Mouse (Mus musculus): ENCODE data around the gene Erich4. TPM values are rescaled to one million over a fixed set of nuclear protein-coding genes. Genes with fewer than 3 reads are reported as not detected.
"Not testable (repeated sequence)": the region's sequence is repeated elsewhere in the genome, so short reads cannot be mapped to it uniquely, and the experiment has no call there.

The Erich4 gene
- polyA plus RNA-seq, 1 experiment from 2014 or later, result 4.2 TPM

DNA sequence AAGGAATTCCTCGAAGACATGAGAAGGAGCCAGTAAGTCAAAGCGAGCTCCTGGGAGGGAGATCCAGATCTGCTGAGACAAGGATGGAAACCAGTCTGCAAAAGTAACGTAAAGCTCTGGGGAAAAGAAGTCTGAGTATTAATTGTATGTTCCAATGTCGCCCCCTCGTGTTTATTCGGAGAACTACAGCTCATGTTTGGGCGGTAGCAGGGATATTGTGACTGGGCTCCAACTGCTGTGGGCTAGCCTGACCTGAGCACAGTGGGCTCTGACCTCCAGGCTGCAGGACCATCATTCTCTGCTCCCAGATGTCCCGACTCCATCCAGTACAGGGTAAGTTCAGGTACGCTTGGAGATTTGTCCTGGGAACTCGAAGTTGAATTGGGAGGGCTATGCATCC, 16.0 kb downstream of the Erich4 start:
- Histone ChIP-seq H3K27me3 (ENCODE audit: control insufficient read depth, insufficient read depth, low read length) (no peaks in the 10 kb centered on the region), H3K9ac (ENCODE audit: low read length) (no peak overlapping the region), H3K4me3 (replicated peaks; ENCODE audit: low read length) (no peak overlapping the region), H3K36me3 (ENCODE audit: control insufficient read depth, insufficient read depth, low read length) (no peaks in the 10 kb centered on the region), H3K4me2 (ENCODE audit: low read depth, low read length) (no peak overlapping the region), H3K9me3 (replicated peaks; ENCODE audit: control insufficient read depth, low read length) (no peaks in the 10 kb centered on the region), H3K27ac (ENCODE audit: low read length) (no peak overlapping the region), H3K4me1 (ENCODE audit: control insufficient read depth, insufficient read depth, low read length) (no peaks in the 10 kb centered on the region)
- 8% methylated on average over 10 of the region's 10 CpGs for whole genome bisulfite sequencing
- 0 out of 2 replicates have a peak, but pooled peaks have one; percentile 13 for ATAC-seq (ENCODE audit: insufficient read depth, low FRiP score)

DNA sequence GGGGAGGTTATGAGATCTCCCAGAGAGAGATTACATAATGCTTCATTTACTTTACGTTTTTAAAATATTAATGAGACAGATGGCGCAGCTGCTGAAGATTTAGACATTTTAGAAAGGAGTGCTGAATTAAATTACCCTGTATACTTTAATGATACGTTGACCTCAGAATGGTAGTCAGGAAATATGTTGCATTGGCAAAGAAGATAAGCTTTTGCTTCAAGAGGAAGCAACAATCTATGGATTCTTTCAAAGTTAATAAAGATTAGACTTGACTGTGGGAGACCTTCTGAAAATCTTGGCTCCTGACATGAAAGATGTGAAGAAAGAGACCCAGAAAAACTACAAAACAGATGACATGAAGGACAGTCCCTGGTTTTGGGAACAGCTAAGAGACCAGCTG, 21.8 kb downstream of the Erich4 start:
- Histone ChIP-seq H3K27ac (ENCODE audit: low read length) (no peak overlapping the region), H3K27me3 (ENCODE audit: control insufficient read depth, insufficient read depth, low read length) (no peaks in the 10 kb centered on the region), H3K4me1 (ENCODE audit: control insufficient read depth, insufficient read depth, low read length) (no peaks in the 10 kb centered on the region), H3K4me3 (replicated peaks; ENCODE audit: low read length) (no peak overlapping the region), H3K9ac (ENCODE audit: low read length) (no peak overlapping the region), H3K36me3 (ENCODE audit: control insufficient read depth, insufficient read depth, low read length) (no peaks in the 10 kb centered on the region), H3K4me2 (ENCODE audit: low read depth, low read length) (no peak overlapping the region), H3K9me3 (replicated peaks; ENCODE audit: control insufficient read depth, low read length) (no peaks in the 10 kb centered on the region)
- 73% methylated on average over 3 of the region's 3 CpGs for WGBS
- no peak for ATAC-seq (ENCODE audit: insufficient read depth, low FRiP score)

DNA sequence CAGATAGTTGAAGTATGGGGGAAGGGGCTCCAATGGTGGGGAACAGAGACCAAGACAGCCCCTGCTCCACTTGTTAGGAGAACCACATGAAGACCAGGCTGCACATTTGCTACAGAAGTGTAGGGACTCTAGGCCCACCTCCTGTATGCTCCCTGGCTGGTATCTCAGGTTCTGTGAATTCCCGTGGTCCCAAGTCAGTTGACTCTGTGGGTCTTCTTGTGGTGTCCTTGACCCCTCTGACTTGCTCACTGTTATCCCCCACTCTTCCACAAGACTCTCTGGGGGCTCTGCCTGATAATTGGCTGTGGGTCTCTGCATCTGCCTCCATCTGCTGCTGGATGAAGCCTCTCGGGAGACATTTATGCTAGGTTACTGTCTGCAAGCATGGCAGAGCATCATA, 24.5 kb downstream of the Erich4 start:
- 79% methylated on average over 2 of the region's 2 CpGs for whole genome bisulfite sequencing
- H3K9me3 ChIP-seq (replicated peaks; ENCODE audit: control insufficient read depth, low read length), result no peaks in the 10 kb centered on the region
- H3K4me2 ChIP-seq (ENCODE audit: low read depth, low read length), result no peak overlapping the region
- no peaks in the 10 kb centered on the region for H3K27me3 ChIP-seq (ENCODE audit: control insufficient read depth, insufficient read depth, low read length)
- no peaks in the 10 kb centered on the region for H3K4me1 ChIP-seq (ENCODE audit: control insufficient read depth, insufficient read depth, low read length)
- no peak for ATAC-seq (ENCODE audit: insufficient read depth, low FRiP score)
- H3K36me3 ChIP-seq (ENCODE audit: control insufficient read depth, insufficient read depth, low read length), result no peaks in the 10 kb centered on the region
- no peak overlapping the region for H3K4me3 ChIP-seq (replicated peaks; ENCODE audit: low read length)
- H3K9ac ChIP-seq (ENCODE audit: low read length), result no peak overlapping the region
- no peak overlapping the region for H3K27ac ChIP-seq (ENCODE audit: low read length)

DNA sequence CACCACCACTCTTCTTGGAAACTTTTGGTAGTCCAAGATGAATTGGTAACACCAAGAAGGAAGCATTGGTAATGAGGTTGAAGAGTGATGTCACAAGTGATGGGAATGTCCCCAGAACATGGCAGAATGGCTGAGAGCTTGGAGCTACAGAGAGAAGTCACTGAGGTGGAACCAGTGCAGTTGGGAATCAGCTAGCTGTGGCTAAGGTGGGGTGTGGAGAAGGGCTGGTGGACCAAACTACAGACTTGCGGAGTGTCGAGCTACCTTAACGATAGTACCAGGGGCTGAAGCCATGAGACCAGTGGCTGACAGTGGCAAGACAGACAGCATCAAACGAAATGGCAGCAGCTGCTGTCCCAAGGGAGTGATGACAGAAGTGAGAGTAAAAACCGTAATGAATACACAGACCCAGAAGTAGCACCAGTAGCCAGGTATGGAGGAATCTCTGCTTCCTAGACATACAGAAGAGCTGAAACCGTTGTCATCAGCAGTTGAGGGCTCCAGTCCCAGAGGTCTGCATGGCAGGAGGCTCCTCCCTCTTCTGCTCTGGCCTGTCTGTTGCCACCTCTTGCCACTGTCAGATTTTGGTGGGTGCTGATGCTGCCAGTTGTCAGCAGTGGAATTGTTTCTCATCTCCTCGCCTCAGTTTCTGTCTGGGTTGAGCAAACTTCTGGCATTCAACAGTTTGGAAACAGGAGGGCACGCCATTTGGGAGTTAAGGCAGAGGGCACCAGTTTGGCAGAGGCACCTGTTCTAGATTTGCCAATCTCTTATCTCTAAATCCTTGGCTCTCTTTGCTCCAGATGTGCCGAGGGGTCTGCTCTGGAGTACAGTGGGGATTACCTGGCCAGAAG, 30.1 kb downstream of the Erich4 start:
- no peaks in the 10 kb centered on the region for H3K4me1 ChIP-seq (ENCODE audit: control insufficient read depth, insufficient read depth, low read length)
- WGBS, result 75% methylated on average over 9 of the region's 9 CpGs
- ATAC-seq (ENCODE audit: insufficient read depth, low FRiP score), result no peak

DNA sequence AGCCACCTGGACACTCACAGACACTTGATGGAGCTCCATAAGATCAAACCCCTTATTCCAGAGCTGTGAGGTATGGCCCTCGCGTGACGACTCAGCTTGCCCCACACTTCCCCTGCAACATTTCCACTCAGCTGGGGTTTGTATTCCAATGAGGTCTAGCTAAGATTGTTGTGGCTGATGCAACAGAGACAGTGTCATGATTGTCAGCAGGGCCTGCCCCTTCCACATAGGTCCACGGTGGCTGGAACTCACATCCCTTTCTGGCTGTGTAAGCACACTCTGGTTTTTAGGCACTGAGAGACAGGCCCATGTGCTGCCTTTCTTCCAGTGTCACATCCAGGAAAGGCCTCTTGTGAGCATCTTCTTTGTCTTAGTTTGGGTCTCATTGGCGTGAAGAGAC, 31.0 kb downstream of the Erich4 start:
- WGBS, result 75% methylated on average over 5 of the region's 5 CpGs
- Histone ChIP-seq H3K27ac (ENCODE audit: low read length) (no peak overlapping the region), H3K4me3 (replicated peaks; ENCODE audit: low read length) (no peak overlapping the region), H3K4me2 (ENCODE audit: low read depth, low read length) (no peak overlapping the region), H3K4me1 (ENCODE audit: control insufficient read depth, insufficient read depth, low read length) (no peaks in the 10 kb centered on the region), H3K9me3 (replicated peaks; ENCODE audit: control insufficient read depth, low read length) (no peaks in the 10 kb centered on the region), H3K9ac (ENCODE audit: low read length) (no peak overlapping the region), H3K27me3 (ENCODE audit: control insufficient read depth, insufficient read depth, low read length) (no peaks in the 10 kb centered on the region), H3K36me3 (ENCODE audit: control insufficient read depth, insufficient read depth, low read length) (no peaks in the 10 kb centered on the region)
- no peak for ATAC-seq (ENCODE audit: insufficient read depth, low FRiP score)

More for the DNA sequence above, 30.1 kb downstream of the Erich4 start:
- Histone ChIP-seq H3K36me3 (ENCODE audit: control insufficient read depth, insufficient read depth, low read length) (no peaks in the 10 kb centered on the region), H3K27me3 (ENCODE audit: control insufficient read depth, insufficient read depth, low read length) (no peaks in the 10 kb centered on the region), H3K4me2 (ENCODE audit: low read depth, low read length) (no peak overlapping the region), H3K9ac (ENCODE audit: low read length) (no peak overlapping the region), H3K27ac (ENCODE audit: low read length) (no peak overlapping the region), H3K4me3 (replicated peaks; ENCODE audit: low read length) (no peak overlapping the region), H3K9me3 (replicated peaks; ENCODE audit: control insufficient read depth, low read length) (no peaks in the 10 kb centered on the region)

DNA sequence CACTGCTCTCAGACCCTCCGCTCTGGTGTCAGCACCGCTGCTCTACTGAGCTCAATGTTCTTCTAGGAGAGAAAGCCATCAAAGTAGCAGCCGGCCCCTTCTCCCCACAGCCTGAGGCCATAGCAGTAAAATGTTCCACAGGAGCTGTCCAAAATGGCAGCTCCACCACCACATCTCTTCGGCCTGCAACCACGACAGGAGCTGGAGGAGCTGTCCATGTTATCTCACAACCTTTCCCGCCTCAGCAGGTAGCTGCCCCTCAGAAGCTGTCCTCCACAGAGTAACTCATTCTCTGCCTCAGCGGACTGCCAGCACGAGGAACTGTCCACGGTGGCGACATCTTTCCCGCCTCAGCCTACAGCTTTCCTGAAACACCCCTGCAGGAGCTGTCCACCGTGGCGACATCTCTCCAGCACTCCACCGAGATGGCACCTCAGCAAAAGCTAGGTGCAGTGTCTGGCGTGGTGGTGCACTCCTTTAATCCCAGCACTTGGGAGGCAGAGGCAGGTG, 33.3 kb downstream of the Erich4 start:
- H3K4me1 ChIP-seq (ENCODE audit: control insufficient read depth, insufficient read depth, low read length), result no peaks in the 10 kb centered on the region

GRCm38 (mm10) chr7:25579441-25579840, 36.3 kb downstream of the Erich4 start:
- H3K4me1 ChIP-seq (ENCODE audit: control insufficient read depth, insufficient read depth, low read length), result peaks cover 4% of the 10 kb centered on the region
- H3K4me3 ChIP-seq (replicated peaks; ENCODE audit: low read length), result no peak overlapping the region
- no peaks in the 10 kb centered on the region for H3K36me3 ChIP-seq (ENCODE audit: control insufficient read depth, insufficient read depth, low read length)
- H3K4me2 ChIP-seq (ENCODE audit: low read depth, low read length), result no peak overlapping the region
- H3K27ac ChIP-seq (ENCODE audit: low read length), result no peak overlapping the region
- no peak for ATAC-seq (ENCODE audit: insufficient read depth, low FRiP score)
- no peaks in the 10 kb centered on the region for H3K27me3 ChIP-seq (ENCODE audit: control insufficient read depth, insufficient read depth, low read length)
- H3K9ac ChIP-seq (ENCODE audit: low read length), result no peak overlapping the region
- H3K9me3 ChIP-seq (replicated peaks; ENCODE audit: control insufficient read depth, low read length), result no peaks in the 10 kb centered on the region
- WGBS, result 76% methylated on average over 10 of the region's 10 CpGs

More for the DNA sequence above, 33.3 kb downstream of the Erich4 start:
- no peak overlapping the region for H3K4me2 ChIP-seq (ENCODE audit: low read depth, low read length)
- H3K9me3 ChIP-seq (replicated peaks; ENCODE audit: control insufficient read depth, low read length), result no peaks in the 10 kb centered on the region
- H3K36me3 ChIP-seq (ENCODE audit: control insufficient read depth, insufficient read depth, low read length), result no peaks in the 10 kb centered on the region
- no peaks in the 10 kb centered on the region for H3K27me3 ChIP-seq (ENCODE audit: control insufficient read depth, insufficient read depth, low read length)
- H3K9ac ChIP-seq (ENCODE audit: low read length), result no peak overlapping the region
- H3K4me3 ChIP-seq (replicated peaks; ENCODE audit: low read length), result no peak overlapping the region
- no peak for ATAC-seq (ENCODE audit: insufficient read depth, low FRiP score)
- 86% methylated on average over 15 of the region's 15 CpGs for WGBS
- no peak overlapping the region for H3K27ac ChIP-seq (ENCODE audit: low read length)

- H3K4me3 ChIP-seq (replicated peaks; ENCODE audit: low read length); H3K9ac ChIP-seq (ENCODE audit: low read length); H3K4me2 ChIP-seq (ENCODE audit: low read depth, low read length); H3K4me1 ChIP-seq (ENCODE audit: control insufficient read depth, insufficient read depth, low read length); H3K36me3 ChIP-seq (ENCODE audit: control insufficient read depth, insufficient read depth, low read length); H3K9me3 ChIP-seq (replicated peaks; ENCODE audit: control insufficient read depth, low read length); H3K27me3 ChIP-seq (ENCODE audit: control insufficient read depth, insufficient read depth, low read length): not testable (repeated sequence)
- 73% methylated on average over 12 of the region's 14 CpGs for WGBS
- H3K27ac ChIP-seq (ENCODE audit: low read length), result peak overlapping the region; percentile 83
- ATAC-seq (ENCODE audit: insufficient read depth, low FRiP score), result peak; percentile 83
Measured at GRCm38 (mm10) chr7:25576793-25577437, 38.8 kb downstream of the Erich4 start.

DNA sequence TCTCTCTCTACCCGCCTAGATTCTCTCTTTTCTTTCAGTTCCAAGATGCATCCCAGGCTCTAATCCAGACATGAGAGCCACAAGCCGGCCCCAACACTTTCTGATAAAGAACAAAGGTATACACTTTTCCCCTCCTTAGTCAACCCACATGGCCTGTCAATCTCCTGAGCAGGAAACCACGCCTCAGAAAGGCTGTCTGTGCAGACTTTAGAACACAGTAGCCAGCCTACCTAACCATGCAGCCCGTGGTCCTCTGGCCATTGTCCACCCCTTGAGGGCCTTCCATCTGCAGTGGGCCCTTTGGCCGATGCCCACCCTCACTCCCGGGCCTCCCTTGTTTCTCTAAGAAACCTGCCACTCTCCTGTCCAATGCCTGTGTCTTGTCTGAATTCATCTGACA, 39.4 kb downstream of the Erich4 start:
- H3K9me3 ChIP-seq (replicated peaks; ENCODE audit: control insufficient read depth, low read length); H3K27me3 ChIP-seq (ENCODE audit: control insufficient read depth, insufficient read depth, low read length); H3K4me3 ChIP-seq (replicated peaks; ENCODE audit: low read length); H3K9ac ChIP-seq (ENCODE audit: low read length); H3K4me1 ChIP-seq (ENCODE audit: control insufficient read depth, insufficient read depth, low read length); H3K4me2 ChIP-seq (ENCODE audit: low read depth, low read length); H3K36me3 ChIP-seq (ENCODE audit: control insufficient read depth, insufficient read depth, low read length): not testable (repeated sequence)
- ATAC-seq (ENCODE audit: insufficient read depth, low FRiP score), result peak; percentile 83
- WGBS, result 31% methylated on average over 6 of the region's 6 CpGs
- peak overlapping the region; percentile 83 for H3K27ac ChIP-seq (ENCODE audit: low read length)
